Mouse (Mus musculus) intestine, postnatal 0 days (tissue): ENCODE measurements around the gene Hid1. TPM values are rescaled to one million over a fixed set of nuclear protein-coding genes. Genes with fewer than 3 reads are reported as not detected.

Experiments used
- ATAC-seq: fragments of 200-750 bp; cut with Nextera tagmentation; 2 replicates; pipeline ENCODE4 v1.8.0; 2017; ENCODE audit warnings: mild to moderate bottlenecking, moderate TSS enrichment, moderate library complexity
- H3K27ac ChIP-seq: fragments of 300-500 bp; sonication (generic); 2 replicates; pipeline ENCODE4 v1.5.1; 2014; ENCODE audit warnings: mild to moderate bottlenecking, low read depth, low read length, moderate library complexity
- H3K27me3 ChIP-seq: fragments of 300-500 bp; sonication (generic); replicated peaks from 2 replicates; pipeline ENCODE4 v1.6.1; 2014; ENCODE audit warnings: low read length, mixed read lengths; ENCODE audit not compliant: control insufficient read depth, insufficient read depth
- H3K36me3 ChIP-seq: fragments of 300-500 bp; sonication (generic); 2 replicates; pipeline ENCODE4 v1.6.1; 2014; ENCODE audit warnings: mild to moderate bottlenecking, moderate library complexity; ENCODE audit not compliant: control insufficient read depth, insufficient read depth
- H3K4me1 ChIP-seq: fragments of 300-500 bp; sonication (generic); replicated peaks from 2 replicates; pipeline ENCODE4 v1.6.1; 2014; ENCODE audit warnings: antibody characterized with exemption, low read length, mixed read lengths; ENCODE audit not compliant: control insufficient read depth, insufficient read depth
- H3K4me2 ChIP-seq: fragments of 300-500 bp; sonication (generic); replicated peaks from 2 replicates; pipeline ENCODE4 v1.6.1; 2014; ENCODE audit warnings: low read depth, mild to moderate bottlenecking, moderate library complexity
- H3K4me3 ChIP-seq: fragments of 300-500 bp; sonication (generic); 2 replicates; pipeline ENCODE4 v1.5.1; 2014; ENCODE audit warnings: low read depth, low read length
- H3K9ac ChIP-seq: fragments of 300-500 bp; sonication (generic); 2 replicates; pipeline ENCODE4 v1.6.1; 2014; ENCODE audit warnings: mild to moderate bottlenecking, low read depth, low read length
- H3K9me3 ChIP-seq: fragments of 300-500 bp; sonication (generic); 2 replicates; pipeline ENCODE4 v1.6.1; 2016; ENCODE audit warnings: mixed run types; ENCODE audit not compliant: control insufficient read depth
- CTCF ChIP-seq: sonication (generic); IDR thresholded peaks from 2 replicates; pipeline ENCODE4 v1.5.1; 2016; ENCODE audit warnings: low read depth, mild to moderate bottlenecking, control low read depth, antibody characterized with exemption, moderate library complexity
- WGBS: fragments of 180-500 bp; shearing (Covaris S2); extraction: QIAGEN DNeasy Blood & Tissue Kit; methylation state at CpG from one replicate; pipeline ENCODE4 v1.1.7; 2014; 5-methylcytosine and 5-hydroxymethylcytosine counted together
- polyA plus RNA-seq: library from polyadenylated mRNA; unstranded; fragments of >200 nt; fragmentation: Nextera tagmentation; extraction: Ambion mirVana; gene quantifications from 2 replicates; pipeline ENCODE4 v1.2.1, GENCODE M21; 2015

Gene Hid1
- polyA plus RNA-seq, 1 experiment from 2014 or later, result 10.8 TPM

- H3K9me3 ChIP-seq, result no peaks in the 10 kb centered on the region
- H3K4me1 ChIP-seq, result no peaks in the 10 kb centered on the region
- peak; percentile 98 for TF ChIP-seq CTCF
- no peak within 1 kb of the TSS; the same call in 1 of the 2 replicates for H3K4me2 ChIP-seq
- H3K9ac ChIP-seq, result no peak within 1 kb of the TSS
- H3K27me3 ChIP-seq, result peaks cover 76% of the 10 kb centered on the region
- no peak within 1 kb of the TSS for H3K4me3 ChIP-seq
- no peak within 1 kb of the TSS for H3K27ac ChIP-seq
- 6% methylated on average over 35 of the region's 35 CpGs for WGBS
- no peaks in the 10 kb centered on the region for H3K36me3 ChIP-seq
- peak; percentile 36 for ATAC-seq
These were observed 45.5 kb downstream of the Hid1 start, which contains the start of gene Ush1g for GRCm38 (mm10) chr11:115321906-115322693. Gene Ush1g (minus strand): TSS chr11:115322041.

- no peaks in the 10 kb centered on the region for H3K9me3 ChIP-seq
These were observed 47.7 kb downstream of the Hid1 start for GRCm38 (mm10) chr11:115319704-115320383.

GRCm38 (mm10) chr11:115318245-115319027, 49.1 kb downstream of the Hid1 start:
- 7% methylated on average over 63 of the region's 63 CpGs for WGBS
- ATAC-seq, result no peak
- Histone ChIP-seq H3K27ac (no peak overlapping the region), H3K27me3 (peaks cover 90% of the 10 kb centered on the region), H3K4me2 (no peak overlapping the region), H3K9me3 (no peaks in the 10 kb centered on the region), H3K4me3 (no peak overlapping the region), H3K4me1 (no peaks in the 10 kb centered on the region), H3K36me3 (no peaks in the 10 kb centered on the region), H3K9ac (no peak overlapping the region)
- no peak for TF ChIP-seq CTCF

More at GRCm38 (mm10) chr11:115319704-115320383, 47.7 kb downstream of the Hid1 start:
- no peak overlapping the region for H3K9ac ChIP-seq
- H3K4me3 ChIP-seq, result no peak overlapping the region
- WGBS, result 9% methylated on average over 18 of the region's 18 CpGs
- no peak overlapping the region for H3K4me2 ChIP-seq
- no peaks in the 10 kb centered on the region for H3K36me3 ChIP-seq
- TF ChIP-seq CTCF, result no peak
- no peaks in the 10 kb centered on the region for H3K4me1 ChIP-seq
- no peak for ATAC-seq
- no peak overlapping the region for H3K27ac ChIP-seq
- peaks cover 95% of the 10 kb centered on the region for H3K27me3 ChIP-seq

GRCm38 (mm10) chr11:115317204-115317603, 50.4 kb downstream of the Hid1 start:
- Histone ChIP-seq H3K4me3 (no peak overlapping the region), H3K9me3 (no peaks in the 10 kb centered on the region), H3K4me1 (no peaks in the 10 kb centered on the region), H3K36me3 (no peaks in the 10 kb centered on the region), H3K27ac (no peak overlapping the region), H3K27me3 (peaks cover 78% of the 10 kb centered on the region), H3K9ac (no peak overlapping the region), H3K4me2 (no peak overlapping the region)
- ATAC-seq, result no peak
- WGBS, result 64% methylated on average over 7 of the region's 7 CpGs
- no peak for TF ChIP-seq CTCF

- Histone ChIP-seq H3K36me3 (no peaks in the 10 kb centered on the region), H3K27me3 (peaks cover 49% of the 10 kb centered on the region), H3K9me3 (no peaks in the 10 kb centered on the region), H3K4me2 (no peak overlapping the region), H3K27ac (no peak overlapping the region), H3K9ac (no peak overlapping the region), H3K4me3 (no peak overlapping the region), H3K4me1 (no peaks in the 10 kb centered on the region)
- WGBS, result 47% methylated on average over 2 of the region's 2 CpGs
- peak; percentile 60 for TF ChIP-seq CTCF
- ATAC-seq, result no peak
These were observed 53.3 kb downstream of the Hid1 start for GRCm38 (mm10) chr11:115314249-115314648.

GRCm38 (mm10) chr11:115308781-115309180, 58.8 kb downstream of the Hid1 start:
- Histone ChIP-seq H3K4me3 (no peak overlapping the region), H3K4me1 (no peaks in the 10 kb centered on the region), H3K27me3 (no peaks in the 10 kb centered on the region; the same call in 1 of the 2 replicates), H3K9ac (no peak overlapping the region), H3K4me2 (no peak overlapping the region), H3K9me3 (no peaks in the 10 kb centered on the region), H3K27ac (no peak overlapping the region), H3K36me3 (no peaks in the 10 kb centered on the region)
- 71% methylated on average over 1 of the region's 1 CpGs for WGBS
- TF ChIP-seq CTCF, result no peak
- ATAC-seq, result no peak
